Mouse (Mus musculus) hindbrain, embryonic 14.5 days (tissue): Measurements from ENCODE around the gene Hpse2. TPM values are rescaled to one million over a fixed set of nuclear protein-coding genes. Genes with fewer than 3 reads are reported as not detected.

Experiments used
- ATAC-seq: fragments of 200-750 bp; cut with Nextera tagmentation; 2 replicates; pipeline ENCODE4 v1.8.0; 2017; ENCODE audit warnings: moderate number of reproducible peaks, mild to moderate bottlenecking, moderate TSS enrichment, moderate library complexity; ENCODE audit not compliant: low FRiP score
- DNase-seq: peaks from one replicate; pipeline ENCODE4 v3.0.0-alpha.2; 2015; ENCODE audit warnings: low spot score
- H3K27ac ChIP-seq: fragments of 300-500 bp; sonication (generic); 2 replicates; pipeline ENCODE4 v1.5.1; 2014; ENCODE audit warnings: mild to moderate bottlenecking, moderate library complexity
- H3K27me3 ChIP-seq: fragments of 300-500 bp; sonication (generic); 2 replicates; pipeline ENCODE4 v1.6.1; 2014; ENCODE audit warnings: mild to moderate bottlenecking, low read length, mixed read lengths; ENCODE audit not compliant: control insufficient read depth, insufficient read depth
- H3K36me3 ChIP-seq: fragments of 300-500 bp; sonication (generic); replicated peaks from 2 replicates; pipeline ENCODE4 v1.6.1; 2014; ENCODE audit not compliant: control insufficient read depth, insufficient read depth
- H3K4me1 ChIP-seq: fragments of 300-500 bp; sonication (generic); replicated peaks from 2 replicates; pipeline ENCODE4 v1.6.1; 2014; ENCODE audit warnings: antibody characterized with exemption, low read length, mixed read lengths; ENCODE audit not compliant: control insufficient read depth, insufficient read depth
- H3K4me2 ChIP-seq: fragments of 300-500 bp; sonication (generic); replicated peaks from 2 replicates; pipeline ENCODE4 v1.6.1; 2014; ENCODE audit warnings: mild to moderate bottlenecking, moderate library complexity
- H3K4me3 ChIP-seq: fragments of 300-500 bp; sonication (generic); replicated peaks from 2 replicates; pipeline ENCODE4 v1.5.1; 2014; ENCODE audit warnings: mild to moderate bottlenecking, low read length
- H3K9ac ChIP-seq: fragments of 300-500 bp; sonication (generic); 2 replicates; pipeline ENCODE4 v1.6.1; 2014
- H3K9me3 ChIP-seq: fragments of 300-500 bp; sonication (generic); 2 replicates; pipeline ENCODE4 v1.6.1; 2016; ENCODE audit warnings: low read length; ENCODE audit not compliant: control insufficient read depth
- WGBS: fragments of 180-500 bp; shearing (Covaris S2); extraction: QIAGEN DNeasy Blood & Tissue Kit; methylation state at CpG from one replicate; pipeline ENCODE4 v1.1.7; 2014; 5-methylcytosine and 5-hydroxymethylcytosine counted together
- polyA plus RNA-seq: library from polyadenylated mRNA; unstranded; fragments of >200 nt; fragmentation: Nextera tagmentation; extraction: Ambion mirVana; gene quantifications from 2 replicates; pipeline ENCODE4 v1.2.1, GENCODE M21; 2014

Hpse2 gene
- polyA plus RNA-seq, 1 experiment from 2014 or later = not detected

GRCm38 (mm10) chr19:43231711-43232110 is 156.4 kb downstream of the Hpse2 start:
- Histone ChIP-seq H3K36me3 (no peaks in the 10 kb centered on the region), H3K9ac (no peak overlapping the region), H3K4me2 (no peak overlapping the region), H3K4me1 (no peaks in the 10 kb centered on the region), H3K9me3 (no peaks in the 10 kb centered on the region), H3K4me3 (no peak overlapping the region), H3K27ac (no peak overlapping the region), H3K27me3 (no peaks in the 10 kb centered on the region)
- WGBS = 76% methylated on average over 3 of the region's 3 CpGs
- DNase-seq (no peak), ATAC-seq (no peak)

GRCm38 (mm10) chr19:43193562-43193961 is 194.6 kb downstream of the Hpse2 start:
- H3K27ac ChIP-seq = no peak overlapping the region
- DNase-seq = no peak
- WGBS = 78% methylated on average over 3 of the region's 3 CpGs
- no peak for ATAC-seq
- H3K4me2 ChIP-seq = no peak overlapping the region
- no peaks in the 10 kb centered on the region for H3K9me3 ChIP-seq
- H3K9ac ChIP-seq = no peak overlapping the region
- no peak overlapping the region for H3K4me3 ChIP-seq
- H3K36me3 ChIP-seq = no peaks in the 10 kb centered on the region
- no peaks in the 10 kb centered on the region for H3K4me1 ChIP-seq
- H3K27me3 ChIP-seq = no peaks in the 10 kb centered on the region

GRCm38 (mm10) chr19:43175437-43175965 is 212.7 kb downstream of the Hpse2 start:
- no peaks in the 10 kb centered on the region for H3K36me3 ChIP-seq
- no peak overlapping the region for H3K27ac ChIP-seq
- ATAC-seq (no peak), DNase-seq (no peak)
- H3K27me3 ChIP-seq = no peaks in the 10 kb centered on the region
- no peak overlapping the region for H3K9ac ChIP-seq
- H3K4me3 ChIP-seq = no peak overlapping the region
- H3K9me3 ChIP-seq = no peaks in the 10 kb centered on the region
- no peak overlapping the region for H3K4me2 ChIP-seq
- 90% methylated on average over 3 of the region's 3 CpGs for WGBS
- H3K4me1 ChIP-seq = no peaks in the 10 kb centered on the region

GRCm38 (mm10) chr19:43174812-43175211 is 213.3 kb downstream of the Hpse2 start:
- Histone ChIP-seq H3K4me1 (no peaks in the 10 kb centered on the region), H3K4me2 (no peak overlapping the region), H3K27me3 (no peaks in the 10 kb centered on the region), H3K9ac (no peak overlapping the region), H3K27ac (no peak overlapping the region), H3K4me3 (no peak overlapping the region), H3K9me3 (no peaks in the 10 kb centered on the region), H3K36me3 (no peaks in the 10 kb centered on the region)
- DNase-seq (no peak), ATAC-seq (no peak)
- WGBS = 90% methylated on average over 2 of the region's 2 CpGs

GRCm38 (mm10) chr19:43156085-43156484 is 232.1 kb downstream of the Hpse2 start:
- Histone ChIP-seq H3K9me3 (no peaks in the 10 kb centered on the region), H3K27ac (no peak overlapping the region), H3K36me3 (no peaks in the 10 kb centered on the region), H3K4me2 (no peak overlapping the region), H3K4me1 (no peaks in the 10 kb centered on the region), H3K9ac (no peak overlapping the region), H3K4me3 (no peak overlapping the region), H3K27me3 (no peaks in the 10 kb centered on the region)
- ATAC-seq (no peak), DNase-seq (no peak)
- 57% methylated on average over 8 of the region's 8 CpGs for WGBS

- 93% methylated on average over 5 of the region's 5 CpGs for WGBS
- no peak overlapping the region for H3K27ac ChIP-seq
- H3K9ac ChIP-seq = no peak overlapping the region
- H3K36me3 ChIP-seq = no peaks in the 10 kb centered on the region
- H3K9me3 ChIP-seq = no peaks in the 10 kb centered on the region
- no peak overlapping the region for H3K4me3 ChIP-seq
- H3K4me1 ChIP-seq = no peaks in the 10 kb centered on the region
- DNase-seq = no peak
- H3K27me3 ChIP-seq = no peaks in the 10 kb centered on the region
- ATAC-seq = no peak
- no peak overlapping the region for H3K4me2 ChIP-seq
Observed at GRCm38 (mm10) chr19:43155582-43155981, 232.6 kb downstream of the Hpse2 start.

- Histone ChIP-seq H3K9ac (no peak overlapping the region), H3K27ac (no peak overlapping the region), H3K4me3 (no peak overlapping the region), H3K9me3 (no peaks in the 10 kb centered on the region), H3K36me3 (no peaks in the 10 kb centered on the region), H3K4me2 (no peak overlapping the region), H3K27me3 (no peaks in the 10 kb centered on the region), H3K4me1 (no peaks in the 10 kb centered on the region)
- no peak for ATAC-seq
- 68% methylated on average over 6 of the region's 6 CpGs for WGBS
- DNase-seq = no peak
Observed at GRCm38 (mm10) chr19:43147901-43148300, 240.3 kb downstream of the Hpse2 start.

GRCm38 (mm10) chr19:43146820-43147219 is 241.3 kb downstream of the Hpse2 start:
- Histone ChIP-seq H3K27ac (no peak overlapping the region), H3K4me3 (no peak overlapping the region), H3K4me2 (no peak overlapping the region), H3K27me3 (no peaks in the 10 kb centered on the region), H3K9me3 (no peaks in the 10 kb centered on the region), H3K9ac (no peak overlapping the region), H3K36me3 (no peaks in the 10 kb centered on the region), H3K4me1 (no peaks in the 10 kb centered on the region)
- no peak for DNase-seq
- ATAC-seq = no peak
- WGBS = 86% methylated on average over 7 of the region's 7 CpGs

GRCm38 (mm10) chr19:43141646-43142045 is 246.5 kb downstream of the Hpse2 start:
- Histone ChIP-seq H3K36me3 (no peaks in the 10 kb centered on the region), H3K9ac (no peak overlapping the region), H3K9me3 (no peaks in the 10 kb centered on the region), H3K4me1 (no peaks in the 10 kb centered on the region), H3K27me3 (no peaks in the 10 kb centered on the region), H3K4me3 (no peak overlapping the region), H3K4me2 (no peak overlapping the region), H3K27ac (no peak overlapping the region)
- WGBS = 87% methylated on average over 3 of the region's 3 CpGs
- DNase-seq (no peak), ATAC-seq (no peak)

GRCm38 (mm10) chr19:43109796-43110195 is 278.4 kb downstream of the Hpse2 start:
- Histone ChIP-seq H3K4me2 (no peak overlapping the region), H3K36me3 (no peaks in the 10 kb centered on the region), H3K4me1 (no peaks in the 10 kb centered on the region), H3K4me3 (no peak overlapping the region), H3K27me3 (no peaks in the 10 kb centered on the region), H3K27ac (no peak overlapping the region), H3K9me3 (peaks cover 10% of the 10 kb centered on the region; the same call in 1 of the 2 replicates), H3K9ac (no peak overlapping the region)
- ATAC-seq (no peak), DNase-seq (no peak)
- 93% methylated on average over 4 of the region's 4 CpGs for WGBS
